In the genomic region with DNA sequence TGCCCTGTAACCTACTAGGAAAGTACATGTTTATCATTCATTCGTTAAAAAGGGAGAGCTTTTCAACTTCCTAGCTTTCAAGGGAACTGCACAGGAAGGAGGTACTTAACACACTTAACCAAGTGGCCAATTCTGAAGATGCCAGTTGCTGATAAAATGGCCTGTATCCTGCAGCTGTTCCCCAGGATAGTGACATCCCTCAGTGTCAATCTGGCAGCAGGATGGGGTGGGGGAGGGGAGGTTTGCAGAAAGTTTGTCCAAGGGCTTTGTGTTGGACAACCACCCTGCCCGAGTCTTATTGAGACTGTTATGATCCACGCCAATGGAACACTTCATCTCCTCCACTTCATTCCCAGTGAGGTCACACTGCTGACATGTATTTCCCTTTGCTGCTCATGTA, we compare ENCODE assay signal across 13 mouse cellular contexts. TPM values are rescaled to one million over a fixed set of nuclear protein-coding genes. Genes with fewer than 3 reads are reported as not detected.
"Had no signal": no experiment of that assay in that cellular context is flagged by ENCODE, and none has a peak within 500 bp of the region (broad histone marks: within the 10 kb centered on the region; RNA-seq: fewer than 3 reads in every experiment).

No protein-coding gene starts in this region.

- H3K9ac ChIP-seq: intestine, embryonic 15.5 days; limb, embryonic 15.5 days; liver, embryonic 12.5 days; midbrain, embryonic 13.5 days; neural tube, embryonic 12.5 days had no signal

- H3K27me3 ChIP-seq: intestine, embryonic 15.5 days; limb, embryonic 15.5 days; liver, embryonic 12.5 days; midbrain, embryonic 13.5 days; neural tube, embryonic 12.5 days had no signal

- H3K4me3 ChIP-seq: intestine, embryonic 15.5 days; limb, embryonic 15.5 days; liver, embryonic 12.5 days; midbrain, embryonic 13.5 days; neural tube, embryonic 12.5 days had no signal

- H3K4me2 ChIP-seq: intestine, embryonic 15.5 days; limb, embryonic 15.5 days; liver, embryonic 12.5 days; midbrain, embryonic 13.5 days; neural tube, embryonic 12.5 days had no signal

- DNase-seq: kidney, adult 18-20 months; kidney, postnatal 14 days; left cerebral cortex, postnatal 4 days; lung, postnatal 14 days; thymus, adult 2 months; thymus, postnatal 25 days had no signal

- H3K36me3 ChIP-seq: intestine, embryonic 15.5 days; limb, embryonic 15.5 days; liver, embryonic 12.5 days; midbrain, embryonic 13.5 days; neural tube, embryonic 12.5 days had no signal

- H3K4me1 ChIP-seq: intestine, embryonic 15.5 days; liver, embryonic 12.5 days; midbrain, embryonic 13.5 days; neural tube, embryonic 12.5 days had no signal

- H3K27ac ChIP-seq: intestine, embryonic 15.5 days; limb, embryonic 15.5 days; liver, embryonic 12.5 days; midbrain, embryonic 13.5 days; neural tube, embryonic 12.5 days had no signal

- ATAC-seq: intestine, embryonic 15.5 days; liver, embryonic 12.5 days; midbrain, embryonic 13.5 days had no signal

- H3K9me3 ChIP-seq: intestine, embryonic 15.5 days; limb, embryonic 15.5 days; liver, embryonic 12.5 days; neural tube, embryonic 12.5 days had no signal

RNA-seq across cellular contexts. Expression of gene Tln2, which starts 50.0 kb away (rescaled TPM):
- total RNA-seq: megakaryocyte-erythroid progenitor cell, adult 5-6 weeks; neutrophil, adult 5-6 weeks had no signal
